Mouse (Mus musculus) gastrocnemius, postnatal 25 days (tissue): ENCODE results near the gene Sh3bgrl2. TPM values are rescaled to one million over a fixed set of nuclear protein-coding genes. Genes with fewer than 3 reads are reported as not detected.
"Not testable (repeated sequence)": the region's sequence is repeated elsewhere in the genome, so short reads cannot be mapped to it uniquely, and the experiment has no call there.

Experiments
- DNase-seq: peaks from one replicate; pipeline ENCODE4 v3.0.0; 2022
- long read RNA-seq, 2 experiments: library from polyadenylated mRNA; stranded (forward); transcript quantifications; one replicate each; pipeline ENCODE4 v2.0.0; 2021
- total RNA-seq, 2 experiments: library from RNA; stranded (reverse); gene quantifications; 1 replicate in 1 of 2; 2 replicates in 1 of 2; pipeline ENCODE4 v1.2.3; 2021

The Sh3bgrl2 gene
- 1 to 10 TPM; 1.4 to 1.9 TPM for total RNA-seq
- long read RNA-seq, experiment 1, partial matches to known transcripts: 0 of 1 reads
- long read RNA-seq, experiment 1, other reads (novel, unspliced or antisense): 1 of 1 reads
- long read RNA-seq, experiment 2: 0 reads

- DNase-seq: peak; percentile 74
Measured at GRCm38 (mm10) chr9:83547830-83548689, at the start of gene Sh3bgrl2. Sh3bgrl2 (plus strand) TSS chr9:83548327.

- not testable (repeated sequence) for DNase-seq
Measured at GRCm38 (mm10) chr9:83519081-83519480, 29.0 kb upstream of the Sh3bgrl2 start.

- no peak for DNase-seq
Measured at GRCm38 (mm10) chr9:83519510-83520155, 28.5 kb upstream of the Sh3bgrl2 start.

GRCm38 (mm10) chr9:83527341-83528060, 20.6 kb upstream of the Sh3bgrl2 start:
- no peak for DNase-seq

- DNase-seq: no peak
Measured at GRCm38 (mm10) chr9:83533044-83533769, 14.9 kb upstream of the Sh3bgrl2 start.

GRCm38 (mm10) chr9:83536959-83537358, 11.2 kb upstream of the Sh3bgrl2 start:
- DNase-seq: no peak

- no peak for DNase-seq
Measured at GRCm38 (mm10) chr9:83537510-83537909, 10.6 kb upstream of the Sh3bgrl2 start.

- DNase-seq: no peak
Measured at GRCm38 (mm10) chr9:83537921-83538536, 10.1 kb upstream of the Sh3bgrl2 start.

GRCm38 (mm10) chr9:83539809-83540491, 8.2 kb upstream of the Sh3bgrl2 start:
- no peak for DNase-seq

GRCm38 (mm10) chr9:83540492-83540857, 7.7 kb upstream of the Sh3bgrl2 start:
- no peak for DNase-seq

GRCm38 (mm10) chr9:83540975-83541374, 7.2 kb upstream of the Sh3bgrl2 start:
- no peak for DNase-seq

GRCm38 (mm10) chr9:83545240-83545639, 2.9 kb upstream of the Sh3bgrl2 start:
- DNase-seq: no peak

GRCm38 (mm10) chr9:83546316-83546715, 1.8 kb upstream of the Sh3bgrl2 start:
- no peak for DNase-seq

- DNase-seq: no peak
Measured at GRCm38 (mm10) chr9:83547229-83547628, 898 bp upstream of the Sh3bgrl2 start.

- no peak for DNase-seq
Measured at GRCm38 (mm10) chr9:83549866-83550265, 1.7 kb downstream of the Sh3bgrl2 start.

- no peak for DNase-seq
Measured at GRCm38 (mm10) chr9:83551116-83551515, 3.0 kb downstream of the Sh3bgrl2 start.

GRCm38 (mm10) chr9:83551632-83552031, 3.5 kb downstream of the Sh3bgrl2 start:
- DNase-seq: no peak

- no peak for DNase-seq
Measured at GRCm38 (mm10) chr9:83555580-83555979, 7.5 kb downstream of the Sh3bgrl2 start.

GRCm38 (mm10) chr9:83556236-83556635, 8.1 kb downstream of the Sh3bgrl2 start:
- DNase-seq: no peak
